Mouse (Mus musculus) kidney, adult 2 months (tissue): ENCODE results near the gene Pla2g1b.

Experiments used
- CTCF ChIP-seq: fragments of 200-500 bp; conservative IDR thresholded peaks from 2 replicates; pipeline ENCODE4 v1.5.1; 2011; ENCODE audit warnings: low read depth, mild to moderate bottlenecking, control low read depth, low read length, moderate library complexity, mixed read lengths; ENCODE audit not compliant: insufficient read depth, insufficient read length
- POLR2A ChIP-seq: fragments of 200-500 bp; IDR thresholded peaks from one replicate; pipeline ENCODE4 v1.6.1; 2011; ENCODE audit warnings: low read depth, low read length, control low read depth

DNA sequence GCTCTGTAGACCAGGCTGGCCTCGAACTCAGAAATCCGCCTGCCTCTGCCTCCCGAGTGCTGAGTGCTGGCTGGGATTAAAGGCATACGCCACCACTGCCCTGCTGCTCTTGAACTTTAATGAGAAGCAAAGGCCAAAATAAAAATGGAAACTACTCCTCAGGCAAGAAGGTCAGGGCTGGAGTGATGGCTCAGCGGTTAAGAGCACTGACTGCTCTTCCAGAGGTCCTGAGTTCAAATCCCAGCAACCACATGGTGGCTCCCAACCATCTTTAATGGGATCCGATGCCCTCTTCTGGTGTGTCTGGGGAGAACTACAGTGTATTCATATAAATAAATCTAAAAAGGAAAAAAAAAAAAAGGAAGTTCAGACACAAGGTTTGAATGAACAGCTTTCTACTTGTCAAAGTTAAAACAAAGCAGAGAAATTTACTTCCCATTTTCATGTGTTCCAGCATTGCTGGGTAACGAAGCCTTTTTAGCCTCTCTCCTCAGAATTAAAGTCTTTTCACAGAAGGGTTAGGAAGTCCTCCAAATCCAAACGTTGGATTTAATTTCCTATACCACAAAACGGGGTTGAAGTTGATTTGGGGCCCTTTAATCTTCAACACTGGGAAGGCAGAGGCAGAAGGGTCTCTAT lies 22.0 kb downstream of the Pla2g1b start:
- TF ChIP-seq CTCF = no peak
- no peak for TF ChIP-seq POLR2A
